ENCODE assay signal across 20 mouse cellular contexts in the genomic region with DNA sequence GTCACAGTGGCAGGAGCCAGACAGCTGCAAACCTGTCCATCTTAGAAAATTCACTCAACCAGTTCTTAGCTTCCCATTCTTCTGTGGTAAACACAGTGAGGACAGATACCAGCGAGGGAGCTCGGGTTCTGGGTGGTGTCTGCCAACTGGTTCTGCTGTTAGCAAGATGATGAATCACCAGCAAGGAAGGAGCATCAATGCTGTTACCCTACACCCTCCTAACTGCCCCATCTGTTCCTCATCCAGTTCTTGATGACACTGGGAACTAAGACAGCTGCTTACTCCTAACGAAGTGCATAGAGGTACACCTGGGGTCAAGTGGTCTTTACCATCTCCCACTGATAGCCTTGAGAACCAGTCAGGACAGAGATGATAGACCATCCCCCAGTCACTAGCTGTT.
"Had no signal": no experiment of that assay in that cellular context is flagged by ENCODE, and none has a peak within 500 bp of the region (broad histone marks: within the 10 kb centered on the region; RNA-seq: fewer than 3 reads in every experiment).

No protein-coding gene starts in this region.

- H3K4me1 ChIP-seq: kidney, embryonic 15.5 days; limb, embryonic 12.5 days; limb, embryonic 15.5 days; liver, embryonic 13.5 days; neural tube, embryonic 12.5 days; neural tube, embryonic 15.5 days; stomach, embryonic 15.5 days had no signal

- H3K4me3 ChIP-seq: kidney, embryonic 15.5 days; limb, embryonic 12.5 days; limb, embryonic 15.5 days; liver, embryonic 13.5 days; neural tube, embryonic 12.5 days; neural tube, embryonic 15.5 days; stomach, embryonic 15.5 days had no signal

- H3K9ac ChIP-seq: kidney, embryonic 15.5 days; limb, embryonic 12.5 days; limb, embryonic 15.5 days; liver, embryonic 13.5 days; neural tube, embryonic 12.5 days; neural tube, embryonic 15.5 days; stomach, embryonic 15.5 days had no signal

- H3K9me3 ChIP-seq: kidney, embryonic 15.5 days; limb, embryonic 12.5 days; limb, embryonic 15.5 days; liver, embryonic 13.5 days; neural tube, embryonic 12.5 days; neural tube, embryonic 15.5 days; stomach, embryonic 15.5 days had no signal

- H3K27ac ChIP-seq: kidney, embryonic 15.5 days; limb, embryonic 12.5 days; limb, embryonic 15.5 days; liver, embryonic 13.5 days; neural tube, embryonic 12.5 days; neural tube, embryonic 15.5 days; stomach, embryonic 15.5 days had no signal

- DNase-seq: kidney, adult 11 months; kidney, adult 8-10 months; kidney, postnatal 10 days; kidney, postnatal 36 days; left cerebral cortex, postnatal 4 days; liver, embryonic 13.5 days; lung, adult 2 months; lung, postnatal 14 days; lung, postnatal 4 days; midbrain, embryonic 14.5 days; spleen, adult 18-20 months; thymus, adult 18-20 months; thymus, postnatal 4 days had no signal

- H3K4me2 ChIP-seq: kidney, embryonic 15.5 days; limb, embryonic 12.5 days; limb, embryonic 15.5 days; liver, embryonic 13.5 days; midbrain, embryonic 11.5 days; neural tube, embryonic 12.5 days; neural tube, embryonic 15.5 days; stomach, embryonic 15.5 days had no signal

- H3K27me3 ChIP-seq: kidney, embryonic 15.5 days; limb, embryonic 12.5 days; limb, embryonic 15.5 days; liver, embryonic 13.5 days; neural tube, embryonic 12.5 days; neural tube, embryonic 15.5 days; stomach, embryonic 15.5 days had no signal
